Mouse (Mus musculus): ENCODE results near the gene Fmr1. TPM values are rescaled to one million over a fixed set of nuclear protein-coding genes. Genes with fewer than 3 reads are reported as not detected.
"Not testable (repeated sequence)": the region's sequence is repeated elsewhere in the genome, so short reads cannot be mapped to it uniquely, and the experiment has no call there.

The Fmr1 gene
- total RNA-seq (2021) = 10 to 100 TPM; 49.6 to 59.0 TPM

DNA sequence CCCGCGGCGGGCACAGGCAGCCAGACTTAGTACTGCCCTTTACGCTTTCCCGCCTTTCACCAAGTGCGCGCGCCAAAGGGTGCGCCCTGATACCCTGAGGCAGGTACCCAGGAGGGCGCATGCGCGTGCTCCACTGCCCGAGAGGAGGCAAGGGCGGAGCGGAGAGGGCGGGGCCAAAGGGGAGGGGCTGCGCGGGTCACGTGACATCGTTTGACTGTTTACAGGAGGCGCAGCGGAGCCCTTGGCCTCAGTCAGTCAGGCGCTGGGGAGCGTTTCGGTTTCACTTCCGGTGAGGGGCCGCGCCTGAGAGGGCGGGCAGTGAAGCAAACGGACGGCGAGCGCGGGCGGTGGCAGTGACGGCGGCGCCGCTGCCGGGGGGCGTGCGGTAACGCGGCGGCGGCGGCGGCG is at the start of gene Fmr1:
TSS of gene Fmr1 (plus strand) at position 209 of the 408 bp plus-strand sequence.
- peak; percentile 79 to 86 for DNase-seq (ENCODE audit: extremely low spot score in 1 of 2, low spot score in 1 of 2)

DNA sequence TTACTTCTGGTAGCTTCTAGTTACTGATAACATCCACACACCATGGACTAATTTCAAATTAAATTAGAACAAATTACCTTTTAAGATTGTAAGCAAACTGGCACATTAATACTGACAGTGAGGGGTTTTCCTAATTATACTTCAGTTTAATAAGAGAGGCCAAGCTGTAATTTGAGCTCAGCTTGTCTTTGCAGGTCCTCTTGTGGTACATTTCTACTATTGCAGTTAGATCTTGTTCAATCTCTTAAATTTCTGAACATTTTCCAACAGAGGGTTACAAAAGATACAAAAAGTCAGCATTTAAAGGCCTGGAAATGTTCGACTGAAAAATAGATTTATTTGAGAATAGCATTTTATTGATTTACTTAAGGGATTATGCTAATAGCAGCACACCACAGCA is 36.7 kb upstream of the Fmr1 start:
- no peak for DNase-seq (ENCODE audit: extremely low spot score in 1 of 2, low spot score in 1 of 2)

DNA sequence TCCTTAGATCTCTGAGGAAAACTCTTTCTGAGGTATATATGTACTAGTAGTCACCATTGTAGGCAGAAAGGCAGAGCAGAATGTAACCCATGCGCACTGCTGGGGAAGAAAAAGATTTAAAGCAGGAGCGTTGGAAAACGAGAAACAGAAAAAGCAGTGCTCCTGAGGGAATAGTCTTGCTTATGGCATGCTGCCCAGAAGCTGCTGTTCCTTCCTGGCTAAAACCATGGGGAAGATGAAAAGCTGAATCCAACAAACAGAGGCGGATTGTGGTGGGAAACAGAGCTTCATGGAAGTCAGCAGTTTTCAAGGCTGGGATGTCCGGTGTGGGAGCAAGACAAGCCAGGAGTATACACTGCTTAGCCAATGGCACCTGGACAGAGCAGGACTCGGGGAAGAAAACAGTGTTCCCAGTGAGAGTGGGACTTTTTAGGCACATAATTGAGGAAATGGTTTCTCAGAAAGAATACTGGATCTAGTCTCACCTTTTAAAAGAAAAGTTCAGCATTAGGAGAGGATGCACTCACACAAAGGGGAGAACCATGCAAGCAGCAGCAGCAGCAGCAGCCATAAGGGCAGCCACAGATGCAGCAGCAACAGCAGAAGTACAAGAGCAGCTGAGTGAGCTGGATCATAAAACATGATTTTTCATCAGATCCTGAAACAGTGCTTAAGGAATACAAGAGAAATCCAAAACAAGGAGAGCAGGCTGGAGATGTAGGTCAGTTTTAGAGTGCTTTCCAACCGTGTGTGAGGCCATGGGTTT is 33.0 kb upstream of the Fmr1 start:
- DNase-seq (ENCODE audit: extremely low spot score in 1 of 2, low spot score in 1 of 2) = peak in 1 of 2 experiments; percentile 6

DNA sequence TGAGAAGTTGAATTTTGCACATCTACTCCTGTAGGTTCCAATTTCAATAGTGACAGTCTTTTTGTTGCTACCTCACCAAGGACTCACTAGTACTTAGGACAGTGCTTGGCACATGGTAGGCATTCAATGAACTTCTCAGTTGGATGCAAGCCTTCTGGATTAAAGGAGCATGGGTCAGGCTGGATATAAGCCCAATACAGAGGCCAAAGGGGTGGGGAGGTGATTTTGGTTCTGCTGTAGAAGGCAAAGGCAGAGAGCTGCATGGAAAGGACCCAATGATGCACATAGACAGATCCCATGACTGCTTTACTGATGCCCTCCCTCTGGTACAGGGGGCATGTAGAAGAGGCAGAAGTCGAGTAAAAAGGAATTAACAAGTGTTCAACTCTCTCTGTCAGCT is 833 bp upstream of the Fmr1 start:
- no peak for DNase-seq (ENCODE audit: extremely low spot score in 1 of 2, low spot score in 1 of 2)

DNA sequence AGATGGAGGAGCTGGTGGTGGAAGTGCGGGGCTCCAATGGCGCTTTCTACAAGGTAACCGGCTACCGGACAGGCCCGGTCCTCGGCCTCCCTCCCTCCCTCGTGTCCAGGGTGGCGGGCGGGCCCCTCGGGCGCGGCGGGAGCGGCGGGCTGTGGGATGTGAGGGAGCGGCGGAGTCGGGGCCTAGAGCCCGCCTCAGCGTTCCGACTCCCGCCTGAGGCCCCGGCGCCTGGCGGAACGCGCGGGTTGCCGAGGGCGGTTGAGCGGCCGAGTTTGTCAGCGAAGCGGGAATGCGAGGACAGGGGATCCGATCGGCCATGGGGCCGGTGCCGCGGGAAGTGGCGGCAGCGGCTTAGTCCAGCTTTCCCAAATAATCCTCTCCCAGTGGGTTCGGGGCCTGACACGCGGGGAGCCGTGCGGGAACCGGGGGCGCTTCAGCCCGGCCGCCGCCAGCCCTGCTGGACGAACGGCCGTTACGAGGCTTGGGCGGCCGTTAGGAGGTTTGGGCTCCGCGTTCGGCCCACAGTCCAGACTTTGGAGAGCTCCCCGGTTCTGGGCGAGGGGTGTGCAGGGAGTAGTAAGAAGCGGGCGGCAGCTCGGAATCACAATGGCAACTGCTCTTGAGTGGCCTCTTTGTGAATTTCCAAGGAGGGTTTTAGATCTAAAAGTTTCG is 610 bp downstream of the Fmr1 start:
- peak; percentile 4 to 40 for DNase-seq (ENCODE audit: extremely low spot score in 1 of 2, low spot score in 1 of 2)

DNA sequence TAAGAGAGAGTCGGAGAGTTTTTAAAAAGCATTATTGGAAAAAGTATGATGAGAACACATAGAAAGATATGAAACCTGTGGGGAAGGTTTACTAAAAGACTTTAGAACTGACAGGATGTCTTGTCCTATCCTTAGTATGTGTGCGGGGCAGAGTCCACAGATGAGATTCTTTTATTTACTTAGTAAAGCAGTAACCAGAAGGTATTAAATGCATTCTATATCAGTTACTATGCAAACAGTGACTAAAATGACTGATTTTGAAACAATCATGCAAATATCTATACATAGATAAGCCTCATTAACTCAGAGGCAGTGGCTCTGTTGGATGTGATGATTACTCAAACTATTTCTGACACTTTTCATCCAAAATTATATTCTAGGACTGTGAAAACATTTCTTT is 6.4 kb downstream of the Fmr1 start:
- no peak for DNase-seq (ENCODE audit: extremely low spot score in 1 of 2, low spot score in 1 of 2)

DNA sequence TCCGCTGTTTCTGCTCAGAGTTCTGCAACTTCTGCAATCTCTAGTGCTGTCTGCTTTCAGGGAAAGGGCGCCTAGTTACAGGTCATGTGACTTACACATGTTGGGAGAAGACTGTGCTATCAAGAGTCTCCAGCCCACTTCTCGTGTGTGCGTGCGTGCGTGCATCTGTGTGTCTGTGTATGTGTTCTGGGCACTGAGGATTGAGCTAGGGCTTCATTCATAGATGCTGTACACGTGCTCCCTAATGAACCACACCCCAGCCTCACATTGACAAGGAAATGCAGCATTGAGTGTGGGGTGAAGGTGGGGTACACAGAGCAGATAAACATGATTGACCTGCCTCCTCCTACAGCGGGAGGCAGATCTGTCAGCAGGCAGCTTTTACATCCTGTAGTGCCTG is 13.6 kb downstream of the Fmr1 start:
- DNase-seq (ENCODE audit: extremely low spot score in 1 of 2, low spot score in 1 of 2) = not testable (repeated sequence)

DNA sequence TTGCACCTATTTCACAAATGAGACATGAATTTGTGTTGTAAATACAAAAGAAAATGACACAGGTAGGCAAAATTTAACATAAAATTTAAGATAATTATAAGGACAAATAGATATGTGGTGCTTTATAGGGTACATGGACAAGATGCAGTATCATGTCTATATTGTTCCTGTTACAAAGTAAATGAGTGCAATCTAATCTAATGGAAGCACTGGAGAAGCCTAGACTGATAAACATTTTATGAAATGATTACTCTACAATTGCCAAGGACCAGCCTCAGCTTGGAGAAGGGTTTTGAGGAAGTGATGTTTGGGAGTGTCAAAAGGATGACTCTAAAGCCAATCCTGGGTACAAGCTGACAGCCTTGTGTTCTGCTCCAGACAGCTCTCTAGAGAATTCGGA is 58.6 kb downstream of the Fmr1 start:
- DNase-seq (ENCODE audit: extremely low spot score in 1 of 2, low spot score in 1 of 2) = no peak

DNA sequence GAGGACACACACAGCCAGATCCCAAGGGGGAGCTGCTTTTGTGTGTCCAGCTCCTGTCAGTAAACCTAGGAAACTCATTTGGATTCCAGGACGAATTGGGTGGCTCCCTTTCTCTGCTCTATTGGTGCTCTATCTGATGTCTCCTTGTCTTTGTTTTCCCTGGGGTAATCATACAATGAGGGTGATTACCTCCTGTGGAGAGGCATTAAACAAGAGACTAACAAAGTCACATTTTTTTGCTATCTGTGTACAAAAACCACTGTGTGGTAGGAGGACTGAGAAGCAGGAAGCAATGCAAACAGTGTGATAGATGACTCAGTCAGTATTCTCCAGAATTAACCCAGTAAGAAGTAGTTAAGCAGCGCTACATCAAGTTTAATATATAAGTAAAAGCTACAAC is 61.7 kb downstream of the Fmr1 start:
- no peak for DNase-seq (ENCODE audit: extremely low spot score in 1 of 2, low spot score in 1 of 2)

DNA sequence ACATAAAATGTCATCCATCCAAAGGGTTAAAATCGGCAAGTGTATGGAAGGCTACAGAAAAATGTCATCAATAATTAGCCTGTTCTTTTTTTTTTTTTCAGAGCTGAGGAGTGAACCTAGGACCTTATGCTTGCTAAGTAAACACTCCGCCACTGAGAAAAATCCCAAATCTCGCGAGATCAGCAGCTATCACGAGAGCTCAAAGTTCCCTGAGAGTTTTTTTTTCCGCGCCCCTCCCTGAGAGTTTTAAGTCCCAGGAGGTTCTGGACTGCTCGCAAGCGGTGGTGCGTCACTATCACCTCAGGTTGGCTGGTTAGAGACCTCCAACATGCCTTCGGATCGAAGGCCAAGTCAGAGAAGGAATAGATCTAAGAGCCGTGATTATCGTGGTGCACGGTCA is 83.3 kb downstream of the Fmr1 start, which contains the start of gene Fmr1nb:
TSS of gene Fmr1nb (plus strand) at position 234 of the 400 bp plus-strand sequence.
- no peak for DNase-seq (ENCODE audit: extremely low spot score in 1 of 2, low spot score in 1 of 2)

Other genes with a start within 250 kb of the Fmr1 start
- not detected for gene Fmr1nb, start 83.3 kb downstream of the Fmr1 start, total RNA-seq (2021)
- gene Gm14698, start 142.6 kb downstream of the Fmr1 start, total RNA-seq (2021) = under 1 TPM; 0.66 to 0.85 TPM
- not detected for gene Gm6812, start 214.5 kb downstream of the Fmr1 start, total RNA-seq (2021)

Measured in layer of hippocampus, postnatal 25 days (tissue).